Mouse (Mus musculus): ENCODE measurements around the gene Crybg3.

Gene Crybg3

DNA sequence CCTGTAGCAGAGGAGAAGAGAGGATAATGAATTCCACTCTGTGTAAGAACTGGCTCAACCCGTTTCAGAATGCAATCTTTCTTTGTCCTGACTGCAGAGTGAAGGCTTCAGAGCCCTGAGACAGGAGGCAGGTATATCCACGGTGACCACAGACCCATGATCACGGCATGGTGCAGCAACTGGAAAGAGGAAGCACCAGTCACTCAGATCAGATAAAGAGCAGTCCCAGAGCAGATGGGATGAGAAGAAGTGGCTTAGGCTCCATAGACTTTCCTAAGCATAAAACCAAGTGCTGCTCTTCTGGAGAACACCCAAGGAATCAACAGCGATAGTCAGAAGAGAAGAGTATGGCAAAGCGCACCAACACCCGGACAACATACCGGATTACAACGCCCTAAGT is 21.5 kb downstream of the Crybg3 start:
- DNase-seq (ENCODE audit: low spot score) = no peak

DNA sequence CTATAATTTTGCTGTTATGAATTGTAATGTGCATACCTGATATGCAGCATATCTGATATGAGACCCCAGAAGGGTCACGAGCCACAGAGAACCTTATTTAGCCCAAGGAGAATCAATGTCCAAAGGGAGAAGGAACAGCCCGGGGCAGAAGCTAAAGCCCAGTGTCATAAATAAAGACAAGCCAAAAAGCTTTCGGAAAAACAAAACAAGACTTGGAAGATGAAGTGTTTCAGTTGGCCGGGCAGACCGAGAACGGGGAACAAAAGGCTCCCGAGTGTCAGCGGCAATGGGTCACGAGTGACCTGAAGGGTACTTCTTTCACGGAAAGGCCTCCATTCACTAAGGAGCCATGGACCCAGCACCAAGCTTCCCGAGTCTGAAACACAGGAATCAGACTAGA is 26.8 kb downstream of the Crybg3 start:
- no peak for DNase-seq (ENCODE audit: low spot score)

DNA sequence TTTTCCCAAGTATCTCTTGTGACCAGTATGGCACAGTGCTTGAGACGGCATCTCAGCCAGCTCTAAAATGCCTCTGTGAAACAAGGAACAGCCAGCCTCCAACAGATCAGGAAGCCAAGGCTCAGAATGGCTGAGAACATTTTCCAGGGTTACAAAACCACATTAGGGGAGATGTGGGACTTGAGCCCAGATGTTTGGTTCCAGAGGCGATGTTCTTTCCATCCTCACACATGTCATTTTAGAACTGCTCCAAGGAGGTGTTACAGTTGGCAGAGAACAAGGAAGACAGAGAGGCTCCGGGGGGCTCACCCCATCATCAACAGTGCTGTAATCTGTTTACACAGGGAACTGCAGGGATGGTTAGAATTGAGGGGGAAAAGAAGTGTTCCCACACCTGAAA is 28.1 kb downstream of the Crybg3 start:
- no peak for DNase-seq (ENCODE audit: low spot score)

DNA sequence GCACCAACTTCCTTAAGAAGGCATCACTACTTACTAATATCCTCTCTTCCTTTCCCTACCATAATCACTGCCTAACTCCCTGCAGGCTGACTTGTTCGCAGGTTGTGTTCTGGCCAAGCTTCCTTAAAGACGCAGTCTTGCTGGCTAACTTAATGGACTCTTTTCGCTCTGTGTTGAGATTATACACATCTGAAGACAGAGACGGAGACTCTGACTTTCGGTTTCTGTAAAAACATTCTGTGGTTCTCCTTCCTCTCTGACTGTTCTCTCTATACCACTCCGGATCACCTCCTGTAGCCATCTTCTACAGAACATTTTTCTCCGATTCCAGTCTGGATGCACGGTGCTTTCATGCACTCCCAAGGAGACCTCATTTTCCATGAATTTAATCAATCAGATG is 30.0 kb downstream of the Crybg3 start:
- no peak for DNase-seq (ENCODE audit: low spot score)

DNA sequence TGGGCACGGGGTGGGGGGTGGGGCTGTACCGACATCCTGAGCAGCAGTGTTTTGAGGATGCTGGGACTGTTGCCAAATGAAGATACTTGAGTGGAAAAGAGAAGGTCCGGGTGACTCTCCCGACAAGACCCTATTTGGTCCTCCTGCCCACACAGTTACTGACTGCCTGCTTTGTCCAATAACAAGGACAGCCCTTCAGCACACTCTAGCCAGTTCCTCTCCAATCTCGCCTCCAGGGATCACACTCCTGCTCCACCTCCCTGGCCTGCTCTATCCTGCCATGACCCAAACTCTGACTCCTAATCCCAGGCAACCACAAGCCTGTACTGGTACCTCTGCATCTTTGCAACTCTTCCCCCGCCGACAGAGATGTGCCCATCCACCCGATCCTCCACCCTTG is 30.9 kb downstream of the Crybg3 start:
- no peak for DNase-seq (ENCODE audit: low spot score)

DNA sequence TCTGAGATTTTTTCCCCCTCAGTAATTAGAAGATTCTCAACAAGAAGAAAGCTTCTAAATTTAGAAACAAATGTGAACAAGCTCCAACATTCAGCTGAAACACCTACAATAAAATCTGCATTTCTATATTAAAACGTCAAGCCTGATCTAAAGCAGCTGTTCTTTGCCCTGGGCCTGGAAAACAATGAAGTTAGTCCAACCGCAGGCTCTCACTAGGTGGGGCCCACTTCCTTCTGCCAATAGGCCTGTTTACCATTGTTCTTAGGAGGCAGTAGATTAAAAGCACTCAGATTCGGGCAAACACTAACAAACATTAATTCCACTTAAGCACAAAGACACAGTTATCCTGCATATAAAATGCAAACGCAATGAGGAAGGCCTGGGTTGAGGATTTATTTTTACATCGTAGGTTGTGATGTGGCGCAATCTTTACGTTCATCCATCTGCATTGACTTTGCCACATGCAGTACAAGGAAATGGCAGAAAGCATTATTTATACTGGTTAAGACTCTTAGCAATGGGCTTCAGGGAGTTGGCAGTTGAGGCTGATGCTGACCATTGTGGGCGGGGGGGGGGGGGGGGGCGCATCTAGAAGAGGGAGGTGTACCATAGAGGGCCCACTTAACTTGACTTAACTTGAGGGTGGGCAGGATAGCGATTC is 32.9 kb downstream of the Crybg3 start:
- no peak for DNase-seq (ENCODE audit: low spot score)

DNA sequence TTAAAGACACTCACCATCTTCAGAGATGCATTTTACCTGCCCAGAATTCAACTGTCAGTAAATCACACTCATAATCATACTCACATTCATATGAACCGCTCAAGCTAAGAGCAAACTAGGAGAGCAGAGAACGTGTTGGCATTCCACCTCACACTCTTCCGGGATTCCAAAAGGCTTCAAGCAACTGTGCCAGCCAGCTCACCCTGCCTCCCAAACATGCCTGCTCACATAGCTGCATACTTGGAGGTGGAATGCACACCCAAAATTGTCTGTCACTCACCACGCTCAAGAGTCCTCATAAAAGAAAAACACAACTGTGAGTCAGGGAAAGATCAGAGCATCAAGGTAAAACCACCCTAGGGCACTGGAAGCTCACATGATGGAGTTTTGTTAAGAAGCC is 34.3 kb downstream of the Crybg3 start:
- DNase-seq (ENCODE audit: low spot score) = no peak

DNA sequence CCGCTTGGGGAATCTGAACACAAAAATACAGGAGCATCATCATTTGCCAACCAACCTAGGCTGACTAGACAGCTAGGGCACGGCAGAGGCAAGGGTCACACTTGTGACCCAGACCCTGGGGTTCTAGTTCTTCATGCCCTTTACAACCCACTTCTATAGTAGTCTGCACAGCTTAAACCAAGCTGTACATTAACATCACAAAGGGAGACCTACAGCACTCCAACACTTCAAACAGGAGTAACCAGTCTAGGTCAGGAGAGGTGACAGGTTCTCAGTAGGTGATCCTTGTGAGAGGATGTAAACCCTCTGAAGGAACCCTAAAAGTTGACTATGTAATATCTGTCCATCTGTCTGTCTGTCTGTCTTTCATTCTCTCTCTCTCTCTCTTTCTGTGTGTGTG is 35.1 kb downstream of the Crybg3 start:
- no peak for DNase-seq (ENCODE audit: low spot score)

DNA sequence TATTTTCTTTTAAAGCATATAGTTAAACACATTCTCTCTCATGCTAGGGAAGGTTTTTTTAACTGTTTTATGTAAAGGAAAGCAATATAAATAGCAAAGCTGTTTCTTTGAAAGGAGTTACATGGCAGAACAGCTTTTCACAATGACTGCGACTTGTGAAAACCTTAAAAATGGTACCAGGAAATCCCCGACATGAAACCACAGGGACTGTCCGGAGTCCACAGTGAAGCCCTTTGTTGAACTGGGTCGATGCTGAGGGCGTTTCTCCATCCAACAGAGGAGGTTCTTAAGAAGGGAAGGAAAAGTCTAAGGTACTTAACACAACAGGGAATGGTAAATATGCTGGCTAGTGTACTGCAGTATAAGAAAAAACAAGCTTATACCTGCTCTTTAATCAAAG is 36.8 kb downstream of the Crybg3 start:
- DNase-seq (ENCODE audit: low spot score) = no peak

DNA sequence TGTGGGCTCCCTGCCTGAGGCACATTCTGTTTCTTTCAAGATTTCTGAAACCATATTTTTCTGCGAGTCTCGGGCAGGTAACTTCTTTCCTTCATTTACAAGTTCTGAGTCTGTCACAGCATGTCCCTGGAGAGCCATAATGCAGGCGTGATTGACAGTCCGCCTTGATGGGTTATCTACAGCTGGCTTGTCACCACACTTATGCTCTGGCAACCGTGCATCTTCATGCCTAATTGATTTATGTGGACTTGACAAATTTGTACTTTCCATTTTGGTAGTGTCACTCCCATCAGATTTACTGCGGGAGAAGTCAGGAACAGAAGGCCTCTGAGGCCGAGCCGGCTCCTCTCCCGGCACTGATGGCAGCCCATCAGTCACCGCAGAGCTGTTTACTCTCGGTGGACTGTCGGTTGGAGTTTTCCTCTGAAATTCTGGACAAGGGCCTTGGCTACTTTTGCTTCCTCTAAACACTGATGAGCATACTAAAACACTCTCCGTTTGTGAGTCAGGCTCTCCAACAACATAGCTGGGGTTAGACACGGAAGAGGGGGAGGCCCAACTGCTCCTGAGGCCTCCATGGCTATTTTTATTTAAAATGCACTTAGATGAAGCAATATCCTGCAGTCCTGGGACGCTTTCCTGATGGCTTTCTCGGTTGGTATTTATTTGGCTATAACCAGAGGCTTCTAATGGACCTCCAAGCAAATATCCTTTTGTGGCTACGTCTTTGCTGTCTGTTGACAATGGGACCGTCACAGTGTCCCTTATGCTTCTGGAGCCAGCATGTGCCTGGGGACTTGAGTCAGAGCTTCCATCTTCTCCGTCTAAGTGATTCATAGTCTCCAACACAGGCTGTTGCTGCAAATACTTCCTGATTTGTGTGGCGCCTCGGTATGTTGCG is 41.2 kb downstream of the Crybg3 start:
- no peak for DNase-seq (ENCODE audit: low spot score)

DNA sequence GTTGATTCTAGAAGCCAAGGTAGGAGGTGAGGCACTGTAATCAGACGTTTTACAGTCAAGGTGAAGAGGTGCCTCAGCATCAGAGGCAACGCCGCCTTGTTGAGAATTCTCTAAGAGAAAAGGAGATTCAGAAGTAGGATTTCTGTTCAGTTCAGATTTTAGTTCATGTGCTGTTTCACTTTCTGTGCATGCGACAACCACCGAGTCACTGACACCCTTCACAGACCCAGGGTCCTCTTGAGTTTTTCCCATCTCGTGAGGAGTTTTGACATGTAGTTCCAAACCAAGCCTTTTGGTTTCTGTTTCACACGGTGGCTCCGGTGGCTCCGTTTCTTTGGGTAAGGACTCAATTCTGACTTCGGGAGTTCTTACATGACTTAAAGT is 41.9 kb downstream of the Crybg3 start:
- no peak for DNase-seq (ENCODE audit: low spot score)

DNA sequence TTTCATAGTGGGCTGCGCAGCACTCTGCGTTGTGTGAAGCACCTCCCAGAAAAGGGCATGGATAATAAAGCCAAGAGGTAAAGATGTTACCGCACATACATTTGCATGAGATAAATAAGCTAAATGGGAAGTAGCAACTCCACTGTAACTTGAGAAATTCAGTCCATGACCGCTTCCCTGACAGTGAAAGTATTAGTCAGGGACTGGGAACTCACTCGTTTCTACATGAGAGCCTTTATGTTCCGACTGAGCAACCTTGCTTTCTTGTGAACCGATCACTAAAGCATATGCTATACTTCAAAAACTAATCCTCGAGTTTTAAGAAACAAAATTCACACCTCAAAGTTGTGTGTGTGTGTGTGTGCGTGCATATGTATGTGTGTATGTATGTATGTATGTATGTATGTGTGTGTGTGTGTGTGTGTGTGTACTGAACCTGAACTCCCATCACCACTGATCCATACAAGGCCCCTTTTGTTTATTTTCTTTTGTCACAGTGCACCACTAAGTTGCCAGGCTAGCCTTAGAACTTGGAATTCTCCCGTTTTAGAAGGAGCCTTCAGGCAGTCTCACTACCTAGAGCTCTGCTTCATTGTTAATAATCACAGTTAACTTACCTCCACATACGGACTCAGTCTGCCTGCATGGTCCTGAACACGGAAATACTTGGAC is 47.2 kb downstream of the Crybg3 start:
- DNase-seq (ENCODE audit: low spot score) = no peak

DNA sequence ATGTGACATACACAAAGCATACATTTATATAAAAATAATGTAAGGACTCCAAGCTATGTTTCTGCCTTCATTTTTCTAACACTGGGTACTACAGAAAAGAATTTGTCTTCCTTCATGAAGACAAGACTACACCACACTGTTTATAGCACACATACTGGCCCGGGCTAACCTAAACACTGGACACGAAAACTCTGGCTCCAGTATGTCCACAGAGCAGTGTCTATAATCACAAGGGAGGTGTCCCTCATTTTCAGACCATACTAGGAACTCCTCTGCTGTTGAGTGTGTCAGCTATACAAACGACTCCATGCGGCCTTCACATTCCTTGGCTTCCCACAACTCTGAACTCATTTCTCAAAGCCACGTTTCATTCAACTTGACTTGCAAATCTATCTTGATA is 49.3 kb downstream of the Crybg3 start:
- no peak for DNase-seq (ENCODE audit: low spot score)

DNA sequence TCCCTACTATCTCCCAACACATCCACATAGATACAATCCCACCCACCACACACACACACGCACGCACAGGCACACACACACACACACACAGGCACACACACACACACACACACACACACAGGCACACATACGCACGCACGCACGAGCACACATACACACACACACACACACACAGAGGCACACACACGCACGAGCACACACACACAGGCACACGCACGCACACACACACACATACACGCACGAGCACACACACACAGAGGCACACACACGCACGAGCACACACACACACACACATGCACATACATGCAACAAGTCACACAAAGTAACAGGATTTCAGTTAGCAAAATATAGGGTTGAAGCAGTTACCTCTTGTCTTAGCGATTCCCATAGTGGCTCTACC is 51.1 kb downstream of the Crybg3 start:
- no peak for DNase-seq (ENCODE audit: low spot score)

DNA sequence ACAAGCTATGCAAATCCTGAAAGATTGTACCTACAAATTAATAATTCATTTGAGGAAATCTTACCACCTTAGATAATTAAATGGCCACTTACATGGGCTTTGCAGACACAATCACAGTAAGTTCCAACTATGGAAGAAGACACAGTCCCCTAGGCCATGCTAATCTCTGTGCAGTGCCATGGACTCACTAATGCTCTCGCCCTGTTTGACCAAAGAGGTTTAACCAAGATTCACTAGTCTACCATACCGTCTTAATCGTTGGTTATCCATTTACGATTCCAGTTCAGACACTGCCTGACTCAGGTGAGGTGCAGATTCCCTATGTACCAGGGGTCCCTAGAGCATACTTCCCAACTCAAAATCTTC is 52.2 kb downstream of the Crybg3 start:
- no peak for DNase-seq (ENCODE audit: low spot score)

DNA sequence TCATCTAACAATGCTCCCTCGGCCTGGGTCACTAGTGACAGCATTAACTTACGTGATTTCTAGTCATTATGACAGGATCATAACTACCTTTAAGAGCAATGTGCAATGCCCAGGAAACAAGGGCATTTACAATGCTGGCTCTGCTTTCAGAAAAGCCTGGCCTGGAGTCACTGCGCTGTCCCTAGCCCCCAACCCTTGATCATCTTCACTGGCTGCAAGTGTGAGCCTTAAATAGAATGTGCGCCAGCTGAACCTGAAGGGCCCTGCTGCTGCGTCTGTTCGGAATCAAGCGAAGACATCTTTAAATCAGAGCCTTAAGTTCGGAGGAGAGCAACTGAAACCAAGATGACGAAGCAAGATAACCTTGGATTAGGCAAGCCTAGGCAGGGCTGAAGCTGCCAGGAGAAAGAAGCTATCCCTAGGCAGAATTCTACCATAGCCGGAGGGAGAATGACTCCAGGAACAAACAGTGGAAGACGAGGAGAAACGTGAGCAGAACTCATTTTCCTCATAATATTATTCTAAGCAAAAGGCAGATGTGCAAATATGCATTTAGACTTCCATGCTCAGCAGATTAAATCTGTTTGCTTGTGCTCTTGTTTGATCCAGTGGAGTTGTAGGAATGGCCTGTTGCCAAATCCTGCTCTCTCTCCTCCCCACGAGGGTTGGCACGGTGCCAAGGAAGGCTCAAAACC is 52.7 kb downstream of the Crybg3 start:
- DNase-seq (ENCODE audit: low spot score) = no peak

DNA sequence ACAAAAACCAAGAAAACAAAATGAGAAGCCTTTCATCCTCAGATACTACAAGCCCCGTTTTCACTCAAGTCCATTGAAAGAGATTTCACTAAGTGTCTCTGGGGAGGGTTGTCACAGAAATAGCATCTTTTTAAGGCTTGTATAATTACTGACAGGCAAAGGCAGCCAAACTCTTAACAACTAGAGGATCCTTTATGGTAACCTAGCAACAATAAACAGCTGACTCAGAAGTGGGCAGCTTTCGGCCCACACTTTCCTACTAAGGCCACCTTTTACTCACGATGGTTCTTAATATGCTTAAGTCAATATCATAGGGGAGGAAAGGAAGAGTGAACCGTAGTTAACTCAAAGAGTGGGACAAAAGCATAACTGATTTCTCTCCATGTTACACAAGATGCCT is 53.3 kb downstream of the Crybg3 start:
- DNase-seq (ENCODE audit: low spot score) = no peak

DNA sequence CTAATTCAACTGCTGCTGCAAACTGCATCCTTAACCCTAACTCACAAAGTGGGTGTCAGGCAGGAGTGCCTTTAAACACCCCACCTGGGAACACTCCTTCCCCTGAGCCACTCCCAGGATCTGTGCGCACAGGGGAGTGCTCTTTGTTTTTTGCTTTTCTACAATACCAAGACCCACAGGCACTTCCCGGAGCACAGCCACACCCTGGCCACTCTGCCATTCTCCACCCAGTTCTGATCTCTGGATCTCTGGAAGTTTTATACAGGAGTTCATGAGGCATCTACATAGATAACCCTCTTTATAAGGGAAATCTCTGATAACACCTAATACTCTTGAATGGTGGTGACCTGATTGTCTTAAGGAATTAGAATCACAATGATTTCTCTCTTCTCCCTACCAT is 55.4 kb downstream of the Crybg3 start:
- no peak for DNase-seq (ENCODE audit: low spot score)

DNA sequence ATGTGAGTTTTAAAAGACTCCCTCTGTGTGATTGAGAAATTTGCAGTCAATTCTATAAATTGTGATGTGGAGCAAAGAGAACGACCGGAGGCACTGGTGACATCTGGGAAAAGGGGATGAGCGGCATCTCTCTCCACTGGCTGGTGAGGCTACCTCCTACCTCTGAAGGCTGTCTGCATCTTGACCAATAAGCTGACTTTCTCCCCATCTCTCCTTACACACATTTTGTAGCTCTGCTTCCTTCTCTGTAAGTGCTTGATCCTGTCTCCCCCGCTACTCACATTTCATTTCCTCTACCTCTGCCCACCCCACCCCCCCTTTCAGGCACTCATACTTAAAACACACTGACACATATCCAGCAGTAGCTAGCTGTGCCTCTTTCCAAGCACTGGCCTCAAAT is 59.4 kb downstream of the Crybg3 start:
- no peak for DNase-seq (ENCODE audit: low spot score)

DNA sequence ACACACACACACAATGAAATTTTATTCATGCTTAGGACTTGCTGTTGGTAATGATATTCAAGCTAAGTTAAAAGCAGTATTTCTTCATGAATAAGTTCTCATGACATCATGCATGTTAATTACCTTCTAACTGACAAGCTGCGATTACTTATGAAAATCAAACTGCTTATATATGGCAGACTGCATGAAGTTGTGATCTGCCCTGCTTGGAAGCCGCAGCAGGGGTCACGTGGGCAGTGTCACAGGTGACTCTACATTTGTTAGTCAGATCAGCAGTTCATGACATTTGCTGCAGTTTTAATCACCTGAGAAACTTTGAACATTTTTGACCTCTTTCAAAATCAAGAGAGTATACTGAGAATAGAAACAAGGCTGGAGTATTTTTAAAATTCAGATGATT is 59.8 kb downstream of the Crybg3 start:
- DNase-seq (ENCODE audit: low spot score) = no peak

DNA sequence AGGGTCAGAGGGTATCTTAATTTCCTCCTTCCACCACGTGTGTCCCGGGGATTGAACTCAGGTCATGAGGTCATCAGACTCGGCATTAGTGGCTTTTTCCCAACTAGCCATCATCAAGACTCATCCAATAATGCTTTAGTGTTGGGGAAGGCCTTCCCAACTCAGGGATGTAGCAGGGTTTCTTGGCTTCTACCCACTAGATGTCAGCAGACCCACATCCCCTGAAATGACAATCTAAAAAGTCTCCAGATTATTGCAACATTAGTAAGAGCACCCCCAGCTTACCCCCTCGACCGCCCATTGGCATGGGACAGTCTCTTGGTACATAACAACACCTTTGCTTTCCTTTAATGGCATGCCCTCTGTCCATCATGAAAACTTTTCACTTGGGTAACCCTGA is 65.1 kb downstream of the Crybg3 start:
- no peak for DNase-seq (ENCODE audit: low spot score)

DNA sequence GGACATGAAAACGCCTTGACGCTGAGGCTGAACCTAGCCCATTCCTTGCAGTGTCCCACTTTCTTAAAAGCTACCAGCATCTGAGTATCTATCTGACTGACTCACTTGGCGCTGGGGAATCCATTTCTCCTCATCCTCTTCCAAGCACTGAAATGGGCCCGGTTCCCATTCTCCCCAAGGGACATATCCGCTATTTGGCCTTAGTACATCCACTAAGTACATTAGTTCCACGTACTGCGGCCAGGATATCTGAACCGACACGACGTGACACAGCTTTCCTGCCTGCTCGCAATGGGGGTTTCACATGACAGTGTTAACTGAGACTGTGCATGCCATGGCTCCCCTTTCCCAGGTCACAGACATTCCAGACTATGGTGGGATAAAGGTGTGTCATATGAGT is 66.4 kb downstream of the Crybg3 start:
- DNase-seq (ENCODE audit: low spot score) = no peak

DNA sequence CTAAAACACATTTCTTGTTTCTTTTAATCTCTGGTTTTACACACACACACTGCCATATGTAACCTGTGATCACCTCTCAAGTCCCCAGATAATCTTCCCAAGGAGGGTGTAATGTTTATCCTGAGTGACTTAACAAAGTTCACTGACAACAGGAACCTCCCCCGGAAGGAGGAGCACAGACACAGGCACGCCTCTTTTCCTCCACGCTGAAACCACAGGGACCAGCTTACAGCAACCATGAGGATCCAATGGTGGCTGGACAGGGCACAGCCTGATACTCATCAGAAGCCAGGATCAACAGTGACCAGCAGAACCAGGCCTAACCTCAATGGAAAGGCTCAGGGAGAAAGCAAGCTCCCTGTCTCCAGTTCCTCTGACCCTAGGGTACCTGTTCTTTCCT is 68.2 kb downstream of the Crybg3 start:
- no peak for DNase-seq (ENCODE audit: low spot score)
